Mouse (Mus musculus): ENCODE results near the gene Ier5l. TPM values are rescaled to one million over a fixed set of nuclear protein-coding genes. Genes with fewer than 3 reads are reported as not detected.

Ier5l gene
- polyA plus RNA-seq, 1 experiment from 2014 or later: 0.96 TPM

DNA sequence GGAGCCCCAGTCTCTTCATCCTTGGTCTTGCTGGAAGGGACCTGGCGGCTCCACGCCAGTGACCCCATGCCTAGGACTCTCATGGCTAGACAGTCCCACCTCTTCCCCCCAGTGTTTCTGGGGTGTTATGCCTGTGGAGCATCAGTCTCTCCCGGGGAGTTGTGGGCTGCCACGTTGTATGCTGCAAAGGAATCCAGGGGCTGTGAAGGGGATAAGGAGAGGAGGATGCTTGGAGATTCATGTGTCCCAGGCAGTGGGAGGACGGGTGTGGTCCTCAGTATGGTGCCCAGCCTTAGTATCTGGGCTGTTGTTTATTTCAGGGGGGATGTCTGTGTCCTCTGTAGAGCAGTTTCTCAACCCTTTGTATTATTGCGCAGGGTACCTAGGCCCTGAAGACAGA is 5.0 kb downstream of the Ier5l start:
- WGBS: 55% methylated on average over 6 of the region's 6 CpGs
- H3K27ac ChIP-seq (replicated peaks): 0 out of 2 replicates have a peak overlapping the region, but pooled peaks have one; percentile 8
- H3K4me1 ChIP-seq: peaks cover 54% of the 10 kb centered on the region
- no peaks in the 10 kb centered on the region for H3K9me3 ChIP-seq
- peak overlapping the region; percentile 99 for H3K9ac ChIP-seq
- peak overlapping the region; percentile 88 for H3K4me2 ChIP-seq
- peak overlapping the region; percentile 84; the same call in 1 of the 2 replicates for H3K4me3 ChIP-seq
- ATAC-seq (ENCODE audit: extremely low read depth, insufficient number of reproducible peaks, low FRiP score, low TSS enrichment): no peak
- H3K27me3 ChIP-seq (replicated peaks): no peaks in the 10 kb centered on the region; the same call in 1 of the 2 replicates
- H3K36me3 ChIP-seq: no peaks in the 10 kb centered on the region

DNA sequence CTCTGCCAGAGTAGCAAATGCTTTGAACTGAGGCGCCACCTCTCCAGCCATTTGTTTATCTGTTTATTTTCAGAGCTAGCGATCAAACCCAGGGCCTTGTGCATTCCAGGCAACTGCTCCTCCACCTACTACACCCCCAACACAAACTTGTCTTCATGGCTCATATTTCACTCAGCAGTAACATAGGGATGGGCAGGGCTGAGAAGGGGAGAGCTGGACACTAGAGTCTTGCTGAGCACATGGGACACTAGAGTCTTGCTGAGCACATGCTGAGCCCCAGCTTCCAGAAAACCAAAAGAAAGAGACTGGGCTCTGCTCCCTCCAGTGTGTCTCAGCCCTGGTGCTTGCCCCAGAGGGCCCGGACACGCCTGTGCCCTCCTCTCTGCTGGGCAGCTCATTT is 7.2 kb downstream of the Ier5l start:
- Histone ChIP-seq H3K27me3 (replicated peaks) (no peaks in the 10 kb centered on the region; the same call in 1 of the 2 replicates), H3K4me3 (no peak overlapping the region), H3K9ac (0 out of 2 replicates have a peak overlapping the region, but pooled peaks have one; percentile 25), H3K4me1 (peaks cover 67% of the 10 kb centered on the region), H3K27ac (replicated peaks) (no peak overlapping the region), H3K4me2 (no peak overlapping the region), H3K9me3 (no peaks in the 10 kb centered on the region), H3K36me3 (peaks cover under 1% of the 10 kb centered on the region; the same call in 1 of the 2 replicates)
- 49% methylated on average over 4 of the region's 4 CpGs for WGBS
- no peak for ATAC-seq (ENCODE audit: extremely low read depth, insufficient number of reproducible peaks, low FRiP score, low TSS enrichment)

DNA sequence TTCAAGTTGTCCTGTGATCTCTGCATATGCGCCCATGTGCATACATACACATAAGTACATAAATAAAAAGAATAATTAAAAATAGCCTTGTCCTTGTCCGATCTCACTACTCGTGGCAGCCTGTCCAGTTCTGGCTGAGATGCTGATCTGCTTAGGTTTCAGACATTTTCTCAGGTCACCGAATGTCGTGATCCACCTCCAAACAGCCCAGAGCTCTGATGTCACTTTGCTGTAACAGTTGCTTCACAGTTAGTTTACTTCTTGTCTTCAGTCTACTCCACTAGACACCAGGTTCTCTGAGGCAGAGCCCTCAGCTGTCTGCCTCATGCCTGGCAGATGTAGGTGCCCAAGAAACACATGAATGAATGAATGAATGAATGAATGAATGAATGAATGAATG is 9.6 kb downstream of the Ier5l start:
- WGBS: 48% methylated on average over 5 of the region's 5 CpGs
- Histone ChIP-seq H3K4me3 (peak overlapping the region; percentile 44), H3K4me1 (peaks cover 51% of the 10 kb centered on the region), H3K4me2 (peak overlapping the region; percentile 70), H3K9ac (peak overlapping the region; percentile 65), H3K27me3 (replicated peaks) (no peaks in the 10 kb centered on the region; the same call in 1 of the 2 replicates), H3K9me3 (no peaks in the 10 kb centered on the region), H3K36me3 (peaks cover 3% of the 10 kb centered on the region), H3K27ac (replicated peaks) (peak overlapping the region; percentile 84)
- no peak for ATAC-seq (ENCODE audit: extremely low read depth, insufficient number of reproducible peaks, low FRiP score, low TSS enrichment)

DNA sequence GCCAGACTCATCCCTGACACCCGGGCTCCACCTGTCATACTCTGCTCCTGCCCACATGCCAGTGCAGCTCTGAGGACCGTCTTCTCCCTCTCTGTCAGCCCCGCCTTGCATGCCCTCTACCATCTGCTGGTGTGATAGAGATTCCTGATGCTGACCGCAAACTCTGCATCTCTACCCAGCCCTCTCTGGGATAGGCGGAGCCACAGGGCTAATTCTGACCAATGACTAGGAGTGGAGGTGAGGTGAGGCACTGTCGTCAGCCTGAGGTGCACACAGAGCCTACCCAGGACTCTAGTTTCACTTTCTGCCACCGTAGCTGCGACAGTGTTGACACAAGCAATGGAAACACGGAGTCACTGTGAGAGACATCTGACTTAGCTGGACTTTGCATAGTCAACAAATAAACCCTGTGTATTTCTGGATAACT is 10.1 kb downstream of the Ier5l start:
- 1% methylated on average over 9 of the region's 9 CpGs for WGBS
- peak; percentile 82 for ATAC-seq (ENCODE audit: extremely low read depth, insufficient number of reproducible peaks, low FRiP score, low TSS enrichment)
- peak overlapping the region; percentile 70 for H3K4me2 ChIP-seq
- H3K4me1 ChIP-seq: peaks cover 47% of the 10 kb centered on the region
- H3K27me3 ChIP-seq (replicated peaks): no peaks in the 10 kb centered on the region; the same call in 1 of the 2 replicates
- H3K4me3 ChIP-seq: peak overlapping the region; percentile 44
- H3K36me3 ChIP-seq: peaks cover 8% of the 10 kb centered on the region
- peak overlapping the region; percentile 65 for H3K9ac ChIP-seq
- no peaks in the 10 kb centered on the region for H3K9me3 ChIP-seq
- peak overlapping the region; percentile 84 for H3K27ac ChIP-seq (replicated peaks)

DNA sequence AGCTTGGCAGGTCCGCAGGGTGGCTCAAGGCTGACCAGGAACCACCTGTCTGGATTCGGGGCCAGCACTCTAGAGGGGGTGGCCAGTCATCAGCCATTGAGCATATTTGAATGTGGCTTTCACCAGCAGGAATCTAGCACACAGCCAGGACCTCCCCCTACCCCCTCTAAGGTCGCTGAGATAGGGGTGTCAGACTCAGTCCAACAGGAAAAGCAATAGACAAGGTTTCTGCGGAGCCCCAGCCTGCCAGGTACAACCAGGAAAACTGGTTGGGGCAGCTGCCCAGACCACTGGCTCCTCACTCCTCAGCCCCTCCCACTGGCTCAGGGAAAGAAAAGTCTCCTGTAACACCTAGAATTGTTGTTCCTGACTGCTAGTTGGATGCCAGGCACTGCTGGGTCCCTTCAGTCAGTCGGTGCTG is 10.7 kb downstream of the Ier5l start:
- no peaks in the 10 kb centered on the region for H3K9me3 ChIP-seq
- peak overlapping the region; percentile 44 for H3K4me3 ChIP-seq
- peaks cover 42% of the 10 kb centered on the region for H3K4me1 ChIP-seq
- ATAC-seq (ENCODE audit: extremely low read depth, insufficient number of reproducible peaks, low FRiP score, low TSS enrichment): no peak; the same call in 1 of the 2 replicates
- 15% methylated on average over 5 of the region's 5 CpGs for WGBS
- peak overlapping the region; percentile 70 for H3K4me2 ChIP-seq
- peaks cover 13% of the 10 kb centered on the region for H3K36me3 ChIP-seq
- H3K27ac ChIP-seq (replicated peaks): peak overlapping the region; percentile 84
- H3K9ac ChIP-seq: peak overlapping the region; percentile 65
- no peaks in the 10 kb centered on the region; the same call in 1 of the 2 replicates for H3K27me3 ChIP-seq (replicated peaks)

DNA sequence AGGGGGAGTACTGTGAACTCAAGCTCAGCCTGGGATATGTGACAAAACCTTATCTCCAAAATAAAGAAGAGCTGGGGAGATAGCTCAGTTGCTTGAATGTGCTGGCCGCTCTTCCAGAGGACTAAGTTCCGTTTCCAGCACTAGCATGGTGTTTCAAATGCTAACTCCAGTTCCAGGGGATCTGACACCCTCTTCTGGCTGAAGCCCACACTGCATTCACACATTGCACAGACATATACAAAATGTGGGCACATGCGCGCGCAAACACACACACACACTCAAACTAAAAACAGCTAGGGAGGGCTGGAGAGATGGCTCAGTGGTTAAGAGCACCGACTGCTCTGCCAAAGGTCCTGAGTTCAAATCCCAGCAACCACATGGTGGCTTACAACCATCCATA is 14.8 kb downstream of the Ier5l start:
- Histone ChIP-seq H3K4me1 (peaks cover 48% of the 10 kb centered on the region), H3K9me3 (no peaks in the 10 kb centered on the region), H3K4me2 (no peak overlapping the region), H3K27me3 (replicated peaks) (no peaks in the 10 kb centered on the region), H3K27ac (replicated peaks) (no peak overlapping the region), H3K9ac (no peak overlapping the region), H3K36me3 (peaks cover 22% of the 10 kb centered on the region), H3K4me3 (no peak overlapping the region)
- WGBS: 84% methylated on average over 6 of the region's 6 CpGs
- no peak for ATAC-seq (ENCODE audit: extremely low read depth, insufficient number of reproducible peaks, low FRiP score, low TSS enrichment)

DNA sequence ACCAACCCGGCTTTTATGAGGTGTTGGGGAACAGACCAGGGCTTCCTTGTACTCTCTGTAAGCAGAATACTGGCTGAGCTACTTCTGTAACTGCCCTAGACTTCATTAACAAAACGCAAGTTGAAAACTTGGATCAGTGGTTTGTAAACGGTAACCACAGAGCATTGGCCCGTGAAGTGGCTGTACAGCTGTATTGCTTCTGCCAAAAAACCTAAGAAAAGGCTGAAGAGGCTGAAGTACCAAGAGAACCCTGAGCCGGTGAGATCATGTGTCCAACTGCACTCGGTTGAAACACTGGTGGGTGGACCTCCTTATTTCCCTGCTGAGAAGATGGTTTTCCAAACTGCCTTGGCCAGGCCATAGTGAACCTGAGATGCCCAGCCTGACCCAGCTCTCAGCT is 15.7 kb downstream of the Ier5l start:
- WGBS: 85% methylated on average over 6 of the region's 6 CpGs
- Histone ChIP-seq H3K9me3 (no peaks in the 10 kb centered on the region), H3K4me1 (peaks cover 48% of the 10 kb centered on the region), H3K4me3 (no peak overlapping the region), H3K36me3 (peaks cover 30% of the 10 kb centered on the region), H3K4me2 (no peak overlapping the region), H3K9ac (no peak overlapping the region), H3K27me3 (replicated peaks) (no peaks in the 10 kb centered on the region), H3K27ac (replicated peaks) (peak overlapping the region; percentile 30)
- no peak for ATAC-seq (ENCODE audit: extremely low read depth, insufficient number of reproducible peaks, low FRiP score, low TSS enrichment)

DNA sequence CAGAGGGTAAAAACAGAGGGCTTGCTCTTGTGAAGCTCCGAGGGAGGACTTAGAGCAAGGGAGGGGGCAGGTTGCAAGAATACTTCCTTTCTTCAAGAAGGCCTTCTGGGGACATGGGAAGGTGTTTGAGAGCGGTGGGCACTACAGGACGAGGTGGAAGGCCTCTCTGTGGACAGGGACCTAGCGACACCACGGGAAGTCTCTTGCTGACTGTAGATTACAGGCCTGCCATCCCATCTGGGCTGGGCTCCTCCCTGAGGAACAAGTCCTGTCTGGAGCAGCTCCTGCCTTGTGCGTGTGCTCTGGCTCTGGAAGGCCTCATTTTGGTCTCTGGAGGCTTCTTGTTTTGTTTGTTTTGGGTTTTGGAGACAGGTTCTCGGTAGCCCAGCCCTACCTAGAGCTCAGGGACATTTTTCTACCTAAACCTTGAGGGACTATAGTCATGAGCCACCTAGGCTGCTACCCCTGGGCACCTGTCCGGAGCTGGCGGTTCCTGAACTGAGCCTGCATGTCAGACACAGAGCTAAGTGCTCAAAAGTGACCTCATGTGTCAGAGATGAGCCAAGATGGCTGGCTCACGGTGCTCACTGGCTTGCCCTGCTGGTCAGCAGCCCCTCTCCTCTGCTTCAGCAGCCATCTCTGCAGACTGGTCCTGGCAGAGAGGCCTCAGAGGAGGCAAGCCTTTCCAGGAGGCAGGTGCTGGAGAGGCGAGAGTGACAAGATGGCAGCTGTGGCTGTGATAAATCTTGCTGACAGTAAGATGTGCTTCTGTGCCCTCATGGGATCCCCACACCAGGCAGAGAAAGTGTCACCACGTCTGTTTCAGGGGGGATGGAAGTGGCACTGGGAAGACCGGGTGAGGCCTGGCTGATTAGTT is 17.7 kb downstream of the Ier5l start:
- Histone ChIP-seq H3K4me2 (no peak overlapping the region), H3K4me1 (peaks cover 46% of the 10 kb centered on the region), H3K27me3 (replicated peaks) (no peaks in the 10 kb centered on the region), H3K4me3 (no peak overlapping the region), H3K36me3 (peaks cover 43% of the 10 kb centered on the region), H3K9me3 (no peaks in the 10 kb centered on the region), H3K9ac (peak overlapping the region; percentile 48), H3K27ac (replicated peaks) (peak overlapping the region; percentile 81)
- no peak for ATAC-seq (ENCODE audit: extremely low read depth, insufficient number of reproducible peaks, low FRiP score, low TSS enrichment)
- 48% methylated on average over 13 of the region's 13 CpGs for WGBS

DNA sequence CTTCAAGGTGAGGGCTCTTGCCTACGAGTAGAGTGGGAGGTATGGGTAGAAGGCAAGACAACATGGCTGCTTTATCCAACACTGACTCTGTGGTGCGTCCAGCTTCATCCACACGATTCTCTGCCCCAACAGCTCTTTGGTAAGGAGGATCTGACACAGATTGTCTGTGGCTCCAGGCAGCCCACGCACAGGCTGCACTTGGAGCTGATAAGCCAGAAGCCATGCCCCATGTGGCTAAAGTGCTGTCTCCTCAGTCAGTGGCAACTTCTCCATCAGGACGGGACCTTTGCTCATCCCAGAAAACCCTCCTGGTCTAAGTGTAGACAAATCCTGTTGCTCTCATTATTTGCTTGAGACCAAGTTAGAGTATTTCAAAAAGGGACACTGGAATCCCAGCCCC is 19.4 kb downstream of the Ier5l start:
- no peak for ATAC-seq (ENCODE audit: extremely low read depth, insufficient number of reproducible peaks, low FRiP score, low TSS enrichment)
- Histone ChIP-seq H3K27me3 (replicated peaks) (no peaks in the 10 kb centered on the region), H3K27ac (replicated peaks) (no peak overlapping the region), H3K4me1 (peaks cover 46% of the 10 kb centered on the region), H3K4me2 (no peak overlapping the region), H3K9me3 (0 out of 2 replicates have a peak, but pooled peaks cover 6% of the 10 kb centered on the region), H3K36me3 (peaks cover 60% of the 10 kb centered on the region), H3K9ac (no peak overlapping the region), H3K4me3 (no peak overlapping the region)
- WGBS: 52% methylated on average over 5 of the region's 5 CpGs

DNA sequence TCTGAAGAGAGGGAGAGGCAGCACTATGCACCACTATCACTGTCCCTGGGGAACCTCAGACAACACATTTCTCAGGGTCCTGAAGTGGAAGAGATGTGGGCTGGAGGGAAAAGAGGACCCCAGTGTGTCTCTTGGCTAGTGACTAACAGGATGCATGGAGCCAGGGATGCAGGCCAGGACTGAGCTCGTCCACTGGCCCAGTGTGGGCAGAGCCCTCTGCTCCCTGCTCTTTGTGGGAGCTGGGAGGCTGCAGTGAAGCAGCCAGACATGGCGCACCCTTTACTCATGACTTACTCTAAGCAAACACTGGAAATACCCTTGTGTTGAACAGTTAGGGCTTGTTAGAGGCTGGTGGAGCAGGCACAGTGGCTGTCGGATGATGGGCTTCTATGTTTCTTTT is 20.4 kb downstream of the Ier5l start:
- no peak overlapping the region for H3K9ac ChIP-seq
- no peak overlapping the region for H3K4me2 ChIP-seq
- H3K27ac ChIP-seq (replicated peaks): 0 out of 2 replicates have a peak overlapping the region, but pooled peaks have one; percentile 20
- ATAC-seq (ENCODE audit: extremely low read depth, insufficient number of reproducible peaks, low FRiP score, low TSS enrichment): no peak
- peaks cover 63% of the 10 kb centered on the region for H3K36me3 ChIP-seq
- 0 out of 2 replicates have a peak, but pooled peaks cover 6% of the 10 kb centered on the region for H3K9me3 ChIP-seq
- H3K27me3 ChIP-seq (replicated peaks): no peaks in the 10 kb centered on the region
- no peak overlapping the region for H3K4me3 ChIP-seq
- H3K4me1 ChIP-seq: peaks cover 46% of the 10 kb centered on the region
- 80% methylated on average over 3 of the region's 3 CpGs for WGBS

DNA sequence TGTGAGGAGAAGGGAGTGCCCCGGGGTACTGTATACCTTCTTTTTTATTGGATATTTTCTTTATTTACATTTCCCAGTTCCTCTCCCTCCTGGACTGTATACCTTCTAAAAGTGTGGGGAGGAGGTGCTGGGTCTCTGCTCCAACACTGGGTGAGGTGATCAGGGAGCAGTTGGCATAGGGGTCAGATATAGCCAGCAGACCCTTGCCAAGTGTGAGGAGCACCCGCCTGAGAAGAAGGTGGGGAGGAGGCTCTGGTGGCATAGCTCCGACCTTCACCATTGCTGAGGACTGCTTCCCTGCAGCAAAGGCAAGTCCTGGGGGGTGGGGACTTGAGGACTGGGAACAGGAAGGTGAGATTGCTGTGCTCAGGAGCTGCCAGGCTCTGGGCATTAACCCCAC is 22.5 kb downstream of the Ier5l start:
- ATAC-seq (ENCODE audit: extremely low read depth, insufficient number of reproducible peaks, low FRiP score, low TSS enrichment): no peak
- peaks cover 40% of the 10 kb centered on the region for H3K4me1 ChIP-seq
- 82% methylated on average over 3 of the region's 3 CpGs for WGBS
- H3K9ac ChIP-seq: no peak overlapping the region
- H3K4me2 ChIP-seq: no peak overlapping the region
- peaks cover 77% of the 10 kb centered on the region for H3K36me3 ChIP-seq
- no peaks in the 10 kb centered on the region for H3K27me3 ChIP-seq (replicated peaks)
- H3K27ac ChIP-seq (replicated peaks): no peak overlapping the region
- H3K9me3 ChIP-seq: 0 out of 2 replicates have a peak, but pooled peaks cover 6% of the 10 kb centered on the region
- no peak overlapping the region for H3K4me3 ChIP-seq

All from heart, embryonic 13.5 days (tissue).